Mouse (Mus musculus): ENCODE results near the gene Tex22.

The Tex22 gene

DNA sequence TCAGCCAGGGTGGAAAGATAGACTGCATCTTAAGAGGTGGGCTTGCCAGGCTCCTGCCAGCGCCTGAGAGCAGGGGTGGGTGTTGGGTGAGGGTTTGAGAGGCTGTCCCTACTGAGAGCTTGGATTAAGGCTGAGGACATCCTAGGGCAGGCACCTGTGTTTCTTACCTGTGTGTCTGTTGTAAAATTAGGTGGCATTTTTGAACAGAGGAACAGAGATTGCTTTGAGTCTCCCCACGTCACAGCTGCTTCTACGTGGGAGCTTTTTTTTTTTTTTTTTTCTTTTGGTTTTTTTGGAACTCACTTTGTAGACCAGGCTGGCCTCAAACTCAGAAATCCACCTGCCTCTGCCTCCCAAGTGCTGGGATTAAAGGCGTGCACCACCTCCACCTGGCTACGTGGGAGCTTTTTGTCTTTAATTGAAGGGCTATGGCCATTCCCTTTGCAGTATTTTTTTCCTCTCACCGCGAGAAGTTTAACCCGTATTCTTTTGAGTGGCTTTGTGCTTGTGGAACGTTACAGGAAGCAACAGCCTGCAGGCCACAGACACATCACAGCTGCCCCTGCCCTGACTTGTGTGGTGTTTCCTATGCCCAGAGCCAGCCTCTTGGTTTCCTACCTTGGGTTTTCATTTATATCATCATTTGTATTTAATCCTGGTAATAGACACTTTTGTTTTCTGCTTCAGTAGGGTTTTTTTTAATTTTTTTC is 27.1 kb downstream of the Tex22 start:
- DNase-seq (ENCODE audit: low spot score): no peak

DNA sequence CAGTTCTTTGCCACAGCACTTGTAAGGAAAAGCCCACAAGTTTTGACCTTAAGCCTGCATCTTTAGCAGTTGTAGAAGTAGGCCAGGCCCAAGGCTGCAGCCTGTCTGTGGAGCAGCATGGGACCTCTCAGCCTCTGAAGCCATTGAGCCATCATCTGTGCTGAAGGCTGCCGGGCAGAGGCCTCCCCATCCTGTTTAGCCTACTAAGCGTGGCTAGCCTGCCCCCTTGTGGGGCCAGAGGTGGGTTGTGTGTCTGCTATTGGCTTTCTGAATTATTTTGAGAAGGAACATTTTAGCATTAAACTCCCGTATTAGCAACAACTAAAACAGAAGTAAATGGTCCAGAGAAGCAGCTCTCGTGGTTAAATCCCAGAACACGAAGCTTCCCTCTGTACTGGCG is 28.2 kb downstream of the Tex22 start:
- DNase-seq (ENCODE audit: low spot score): peak; percentile 55

DNA sequence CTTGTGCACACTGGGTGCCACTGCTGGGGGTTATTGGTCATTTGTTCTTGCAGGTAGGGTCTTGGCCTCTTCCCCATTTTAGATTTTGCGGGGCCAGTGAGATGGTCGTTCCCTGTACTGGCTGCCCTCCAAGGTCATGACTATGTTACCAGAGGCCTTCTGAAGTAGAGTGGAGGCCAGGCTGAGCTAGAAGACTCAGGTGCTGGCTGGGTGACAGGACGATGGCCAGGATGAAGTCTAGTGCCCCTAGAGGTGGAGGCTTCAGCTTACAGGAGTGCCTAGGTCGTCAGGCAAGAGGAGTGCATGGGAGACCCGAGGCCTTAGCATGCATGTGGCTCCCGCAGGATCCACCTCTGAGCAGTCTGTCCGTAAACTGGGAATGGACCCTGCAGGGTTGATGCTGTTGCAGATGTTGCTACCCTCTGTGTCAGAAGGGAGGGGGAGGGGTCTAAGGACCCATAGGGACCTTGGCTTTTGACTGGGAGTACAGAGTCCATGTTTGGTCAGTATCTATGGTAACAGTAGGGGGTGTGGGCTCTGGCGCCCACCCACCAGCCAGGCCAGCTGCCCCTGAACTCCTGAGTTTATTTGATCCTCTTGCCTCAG is 29.6 kb downstream of the Tex22 start:
- DNase-seq (ENCODE audit: low spot score): no peak

DNA sequence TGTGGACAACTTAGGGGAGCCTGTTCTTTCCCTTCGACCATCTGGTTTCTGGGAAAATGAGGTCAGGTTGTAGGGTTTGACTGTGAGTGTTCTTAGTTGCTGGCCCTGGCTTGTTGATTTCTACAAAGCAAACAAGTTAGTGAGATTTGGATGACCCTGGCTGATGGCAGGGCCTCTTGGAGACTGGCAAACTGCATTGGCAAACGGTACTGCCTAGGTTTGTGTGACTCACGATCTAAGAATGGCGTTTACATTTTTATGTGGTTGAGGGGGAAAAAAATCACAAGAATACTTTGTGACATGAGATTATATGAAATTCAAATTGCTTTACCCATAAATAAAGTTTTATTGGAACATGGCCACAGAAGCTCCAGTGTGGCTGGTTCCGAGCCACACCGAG is 32.1 kb downstream of the Tex22 start:
- DNase-seq (ENCODE audit: low spot score): no peak

DNA sequence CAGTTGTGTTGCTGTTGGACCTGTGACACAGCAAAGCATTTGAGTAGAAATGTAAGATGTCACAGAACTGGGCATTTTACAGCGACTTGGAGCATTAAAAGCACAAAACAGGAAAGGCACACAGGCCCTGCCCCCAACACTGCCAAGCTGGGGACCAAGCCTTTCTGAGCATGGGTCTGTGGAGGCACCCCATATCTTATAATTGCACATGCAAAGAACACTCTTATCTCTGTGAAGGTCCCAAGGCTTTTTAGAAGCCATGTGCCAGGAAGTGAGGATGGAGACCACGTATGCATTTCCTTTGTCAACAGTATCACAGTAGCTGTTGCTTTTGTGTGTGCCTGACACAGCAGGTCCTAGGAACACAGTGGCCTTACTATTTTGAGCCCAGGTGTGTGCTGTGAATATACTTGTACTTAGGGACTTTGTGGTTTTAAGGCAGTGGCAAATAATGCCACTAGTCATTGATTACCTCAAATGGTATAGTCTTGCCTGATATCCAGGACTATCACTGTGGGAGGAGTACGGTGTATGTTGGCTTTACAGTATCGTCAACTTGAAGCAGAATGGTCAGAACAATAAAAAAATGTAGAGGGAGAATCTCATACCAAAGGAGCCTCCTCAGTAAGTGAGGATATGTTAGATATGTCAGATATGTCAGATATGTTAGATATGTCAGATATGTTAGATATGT is 33.3 kb downstream of the Tex22 start:
- peak; percentile 22 for DNase-seq (ENCODE audit: low spot score)

DNA sequence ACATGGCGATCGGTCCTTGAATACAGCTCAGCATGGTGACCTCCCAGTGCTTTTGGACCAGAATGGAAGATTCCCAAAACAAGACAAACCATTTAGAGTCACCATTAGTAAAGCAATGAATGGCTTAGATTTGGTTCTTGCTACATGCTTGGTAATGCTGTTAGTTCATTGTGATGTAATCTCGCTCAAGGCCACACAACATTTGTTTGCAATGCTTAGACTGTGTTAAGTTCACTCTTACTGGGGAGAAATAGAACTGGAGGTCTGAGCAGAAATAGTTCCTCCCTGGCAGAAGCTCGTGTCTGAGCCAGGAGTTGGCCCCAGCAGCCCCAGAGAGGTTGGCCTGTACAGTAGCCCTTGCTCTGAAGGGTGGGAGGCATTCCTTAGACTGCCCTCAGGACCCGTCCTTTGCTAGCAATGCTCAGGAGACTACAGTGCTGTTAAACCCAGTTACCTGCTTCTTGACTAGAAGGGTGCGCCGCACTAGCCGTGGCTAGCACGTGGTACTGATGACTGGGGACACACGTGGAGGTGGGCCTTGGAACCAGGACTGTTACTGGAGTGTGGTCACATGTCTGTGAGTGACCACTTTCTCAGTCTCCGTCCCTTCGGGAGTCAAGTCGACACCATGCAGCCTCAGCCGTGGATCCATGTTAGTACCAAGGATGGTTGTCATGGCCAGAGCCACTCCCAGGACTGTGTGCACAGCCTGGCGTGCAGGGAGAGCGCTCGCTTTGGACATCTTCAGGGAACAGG is 34.4 kb downstream of the Tex22 start:
- DNase-seq (ENCODE audit: low spot score): no peak

DNA sequence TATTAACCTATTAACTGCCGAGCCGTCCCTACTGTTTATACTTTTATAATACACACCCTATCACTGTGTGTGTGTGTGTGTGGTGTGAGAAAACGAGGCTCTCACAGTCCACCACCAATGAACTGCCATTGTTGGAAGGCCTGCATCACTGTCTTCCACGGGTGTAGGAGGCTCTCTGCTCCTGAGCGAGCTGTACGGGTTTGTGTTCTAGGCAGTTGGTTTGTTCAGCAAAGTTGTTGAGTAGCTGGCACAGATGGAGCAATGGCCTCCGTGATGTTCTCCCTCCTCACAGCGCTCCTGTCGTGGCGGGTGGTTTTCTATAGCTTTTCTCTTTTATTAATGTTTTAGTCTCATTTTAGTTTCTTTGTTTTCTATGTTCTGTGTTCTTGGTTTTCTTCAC is 35.5 kb downstream of the Tex22 start:
- no peak for DNase-seq (ENCODE audit: low spot score)

DNA sequence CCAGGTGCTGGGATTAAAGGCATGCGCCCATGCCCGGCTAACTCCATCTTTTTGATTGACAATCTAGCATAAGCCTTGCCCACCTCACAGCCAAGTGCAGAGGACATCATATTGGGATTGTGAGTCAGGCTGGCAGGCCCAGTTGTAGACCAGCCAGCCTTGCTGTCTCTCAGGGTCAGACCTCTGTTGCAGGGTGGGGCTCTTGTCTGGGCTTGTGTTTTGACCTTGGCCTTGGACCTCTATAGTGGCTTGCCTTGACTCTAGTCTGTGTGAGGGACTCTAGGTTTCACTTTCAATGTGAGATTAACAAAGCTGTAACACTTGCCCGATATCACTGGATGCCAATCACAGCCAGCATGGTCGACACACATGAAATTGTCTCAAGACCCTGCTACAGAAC is 39.8 kb downstream of the Tex22 start:
- DNase-seq (ENCODE audit: low spot score): no peak

DNA sequence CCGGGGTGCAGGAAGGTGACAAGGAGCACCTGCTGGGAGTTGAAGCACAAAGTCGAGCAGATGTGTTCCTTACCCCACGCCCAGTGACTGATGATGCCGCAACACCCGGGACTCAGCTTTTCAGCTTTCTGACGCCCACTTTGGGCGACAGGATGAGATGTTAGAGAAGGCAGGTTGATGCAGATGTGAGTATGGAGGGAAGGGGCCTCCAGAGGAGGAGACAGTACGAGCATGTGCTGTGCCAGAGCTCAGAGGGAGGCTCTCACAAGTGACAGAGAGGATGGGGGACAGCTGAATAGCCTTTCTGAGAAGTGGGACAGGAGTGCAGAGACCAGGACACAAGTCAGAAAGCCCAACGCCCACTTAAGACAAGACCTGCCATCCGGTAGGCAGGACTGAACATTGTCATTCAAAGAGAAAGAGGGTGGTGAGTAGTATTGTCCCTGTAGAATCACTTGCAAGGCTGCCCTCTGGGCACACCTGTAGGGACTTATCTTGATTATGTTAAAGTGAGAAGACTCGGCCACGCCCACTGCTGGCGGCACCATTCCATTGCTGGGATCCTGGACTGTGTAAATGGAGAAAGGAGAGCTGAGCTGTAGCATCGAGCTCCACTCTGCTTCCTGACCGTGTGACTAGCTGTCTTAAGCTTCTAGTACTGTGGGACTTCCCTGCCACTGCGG is 40.7 kb downstream of the Tex22 start:
- no peak for DNase-seq (ENCODE audit: low spot score)

DNA sequence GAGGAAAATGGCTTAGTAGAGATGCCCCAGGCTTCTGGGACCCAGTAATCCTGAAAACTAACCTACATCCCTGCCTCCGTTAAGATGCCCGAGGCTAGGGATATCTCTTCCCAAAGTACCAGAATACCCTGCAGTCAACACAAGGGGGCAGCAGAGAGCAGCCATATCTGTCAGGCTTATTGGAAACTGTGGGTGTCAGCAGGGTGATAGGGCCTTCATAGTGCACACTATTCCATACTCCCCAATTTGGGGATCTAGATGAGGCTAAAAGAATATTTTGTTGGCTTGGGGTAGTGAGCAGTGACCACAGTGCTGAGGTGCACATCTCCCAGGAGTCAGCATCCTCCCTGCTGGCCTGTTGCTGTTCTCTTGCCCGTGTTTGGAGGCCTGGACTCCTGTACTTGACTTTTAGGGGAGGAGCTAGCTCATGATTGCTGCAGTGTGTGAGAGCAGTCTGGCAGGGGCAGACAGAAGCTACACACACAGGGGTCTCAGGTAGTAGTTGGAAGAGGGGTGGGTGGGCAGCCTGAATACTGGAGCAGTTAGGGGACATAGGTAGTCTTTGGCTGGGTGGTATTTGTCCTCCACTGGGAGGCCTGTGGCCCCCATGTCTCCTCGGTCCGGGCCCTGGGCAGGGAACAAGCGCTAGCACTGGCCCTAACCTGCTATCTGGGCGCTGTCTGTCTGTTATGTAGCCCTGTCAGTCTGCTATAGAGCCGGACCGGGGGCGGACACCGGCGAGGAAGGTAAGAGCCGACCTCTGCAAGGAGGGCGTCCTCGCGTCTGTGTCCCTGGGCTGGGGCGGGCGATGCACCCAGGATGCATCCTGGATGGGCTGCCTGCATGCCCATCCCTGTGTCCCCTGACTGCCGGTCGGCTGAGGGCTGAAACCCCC is 45.5 kb downstream of the Tex22 start:
- DNase-seq (ENCODE audit: low spot score): peak; percentile 71

DNA sequence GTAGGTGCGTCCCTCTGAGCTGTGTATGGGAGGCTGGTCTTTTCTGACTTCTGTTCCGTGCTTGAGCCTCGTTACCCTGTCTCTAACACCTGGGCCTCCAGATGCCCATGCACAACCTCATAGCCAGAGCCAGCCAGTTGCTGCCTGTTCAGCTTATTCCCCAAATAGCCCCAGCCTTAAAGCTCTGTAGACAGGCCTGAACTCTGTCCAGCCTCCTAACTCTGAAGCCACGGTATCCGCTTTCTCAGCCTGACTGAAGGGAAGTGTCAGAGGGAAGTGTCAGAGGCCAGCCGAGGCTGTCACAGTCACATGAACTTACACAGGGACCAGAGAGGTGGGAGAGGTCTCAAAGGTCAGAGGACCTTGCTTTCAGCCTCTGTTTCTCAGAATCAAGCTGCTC is 50.4 kb downstream of the Tex22 start:
- no peak for DNase-seq (ENCODE audit: low spot score)

DNA sequence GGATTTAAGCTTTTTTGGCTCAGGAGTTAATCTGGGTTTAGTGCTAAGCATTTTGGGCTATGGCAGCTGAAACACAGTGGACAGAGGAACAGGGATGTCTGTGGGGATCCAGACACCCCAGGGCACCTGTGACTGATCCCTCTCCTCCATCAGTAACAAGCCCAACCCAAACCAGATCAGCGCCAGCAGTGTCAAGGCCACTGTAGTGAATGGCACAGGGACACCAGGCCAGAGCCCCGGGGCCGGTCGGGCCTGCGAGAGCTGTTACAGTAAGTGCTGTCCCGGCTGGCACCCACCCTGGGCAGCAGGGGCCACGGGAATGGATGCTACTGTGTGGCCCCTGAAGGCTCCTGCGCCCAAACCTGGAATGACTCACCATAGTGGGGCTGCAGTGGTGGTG is 56.4 kb downstream of the Tex22 start:
- DNase-seq (ENCODE audit: low spot score): no peak

DNA sequence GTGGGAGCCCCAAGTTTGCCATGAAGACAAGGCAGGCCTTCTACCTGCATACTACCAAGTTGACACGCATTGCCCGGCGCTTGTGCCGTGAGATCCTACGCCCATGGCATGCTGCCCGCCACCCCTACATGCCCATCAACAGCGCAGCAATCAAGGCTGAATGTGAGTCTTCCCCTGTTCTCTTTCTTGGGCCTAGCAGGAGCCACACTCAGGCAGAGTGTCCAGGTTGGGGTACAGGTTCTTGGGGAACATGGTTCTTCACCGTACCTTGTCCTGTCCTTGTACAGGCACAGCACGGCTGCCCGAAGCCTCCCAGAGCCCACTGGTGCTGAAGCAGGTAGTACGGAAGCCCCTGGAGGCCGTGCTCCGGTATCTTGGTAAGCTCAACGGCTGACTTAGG is 57.3 kb downstream of the Tex22 start:
- DNase-seq (ENCODE audit: low spot score): no peak

DNA sequence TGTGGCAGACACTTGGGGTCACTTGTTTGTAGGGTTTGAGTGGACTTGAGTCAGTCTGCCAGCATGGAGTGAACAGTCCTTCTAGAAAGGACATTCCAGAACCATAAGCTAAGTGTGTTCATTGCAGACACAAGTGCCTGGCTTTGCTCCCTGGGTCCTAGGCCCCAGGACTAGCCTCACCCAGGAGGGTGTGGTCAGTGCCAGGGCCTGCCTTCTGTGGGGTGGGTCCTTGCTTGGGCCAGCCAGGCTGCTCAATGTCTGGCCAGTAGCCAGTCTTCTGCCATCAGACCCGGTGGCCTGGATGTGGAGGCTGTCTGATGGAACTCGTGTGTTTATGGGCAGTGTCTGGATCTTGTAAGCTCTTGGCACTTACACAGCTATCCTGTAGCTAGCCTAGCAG is 58.3 kb downstream of the Tex22 start:
- DNase-seq (ENCODE audit: low spot score): no peak

DNA sequence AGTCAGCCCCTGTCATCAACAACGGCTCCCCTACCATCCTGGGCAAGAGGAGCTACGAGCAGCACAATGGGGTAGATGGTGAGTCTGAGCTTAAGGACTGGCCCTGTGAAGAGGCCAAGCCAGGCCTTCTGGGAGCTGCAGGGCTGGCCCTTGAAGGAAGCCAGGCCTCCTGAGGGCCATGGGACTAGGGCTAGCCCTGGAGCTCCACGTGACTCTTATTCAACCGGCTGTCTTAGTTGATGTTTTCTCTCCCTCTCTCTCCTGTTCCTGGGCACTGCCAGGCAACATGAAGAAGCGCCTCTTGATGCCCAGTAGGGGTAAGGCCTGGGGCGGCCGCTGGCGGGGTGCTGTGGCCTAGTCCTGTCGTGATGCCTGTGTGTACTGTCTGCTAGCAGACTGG is 59.0 kb downstream of the Tex22 start:
- no peak for DNase-seq (ENCODE audit: low spot score)

DNA sequence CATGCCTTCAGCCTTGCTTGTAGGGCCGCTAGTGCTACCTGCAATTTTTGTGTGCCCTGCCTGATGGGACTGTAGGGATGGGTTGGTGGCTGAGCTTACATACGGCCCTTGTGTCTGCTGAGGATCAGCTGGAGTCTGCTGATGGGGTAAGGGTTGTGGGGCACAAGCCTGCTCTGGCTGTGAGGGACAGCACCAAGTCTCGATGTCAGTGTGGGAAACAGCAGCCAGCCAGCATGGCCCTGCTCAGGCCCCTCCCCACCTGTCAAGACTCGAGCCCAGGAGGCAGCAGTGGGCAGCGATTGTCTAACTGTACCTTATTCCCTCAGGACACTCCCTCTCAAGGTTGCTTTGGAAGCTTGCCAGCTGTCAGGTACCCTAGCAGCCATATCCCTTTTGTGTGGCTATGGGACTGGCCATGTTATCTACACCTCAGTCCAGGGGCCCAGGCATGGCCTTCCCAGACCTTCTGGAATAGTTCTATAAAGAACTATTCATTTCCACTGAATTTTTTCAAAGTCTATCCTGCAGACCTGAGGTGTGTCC is 59.6 kb downstream of the Tex22 start:
- no peak for DNase-seq (ENCODE audit: low spot score)

DNA sequence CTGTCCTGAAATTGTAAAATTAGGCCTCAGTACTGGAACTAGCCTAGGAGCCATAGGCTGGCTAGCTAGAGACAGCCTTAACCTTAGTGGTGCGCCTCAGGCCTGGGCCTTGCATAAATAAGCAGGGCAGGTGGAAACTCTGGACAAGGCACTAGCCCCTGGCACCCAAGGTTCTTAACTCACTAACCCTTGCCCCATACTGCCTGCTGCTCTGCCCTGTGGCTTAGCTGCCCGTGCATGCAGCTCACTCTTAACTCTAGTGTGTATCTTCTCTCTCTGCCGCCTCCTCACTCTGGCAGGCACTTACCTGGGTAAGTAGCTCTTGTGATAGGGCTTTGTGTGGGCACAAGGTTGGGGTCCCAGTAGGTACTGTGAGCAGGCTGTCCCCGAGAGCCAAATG is 60.2 kb downstream of the Tex22 start:
- no peak for DNase-seq (ENCODE audit: low spot score)

DNA sequence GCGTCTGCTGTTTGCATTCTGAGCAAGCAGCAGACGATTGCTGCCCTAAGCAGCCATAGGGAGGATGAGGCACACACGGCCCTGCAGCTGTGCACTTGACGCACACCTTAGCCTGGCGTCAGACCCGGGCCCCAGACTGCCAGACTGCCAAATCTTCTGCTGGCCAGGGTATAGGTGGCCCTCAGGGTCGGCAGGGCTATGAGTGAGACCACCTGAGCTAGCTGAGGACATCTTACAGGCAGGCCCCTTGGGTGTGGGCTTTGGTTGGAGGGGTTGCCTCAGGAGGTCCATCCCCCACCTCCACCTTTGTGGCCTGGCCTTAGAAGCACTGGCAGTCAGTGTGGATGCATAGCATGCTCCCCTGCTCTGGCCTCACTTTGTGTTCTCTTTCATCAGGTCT is 61.1 kb downstream of the Tex22 start:
- DNase-seq (ENCODE audit: low spot score): no peak

DNA sequence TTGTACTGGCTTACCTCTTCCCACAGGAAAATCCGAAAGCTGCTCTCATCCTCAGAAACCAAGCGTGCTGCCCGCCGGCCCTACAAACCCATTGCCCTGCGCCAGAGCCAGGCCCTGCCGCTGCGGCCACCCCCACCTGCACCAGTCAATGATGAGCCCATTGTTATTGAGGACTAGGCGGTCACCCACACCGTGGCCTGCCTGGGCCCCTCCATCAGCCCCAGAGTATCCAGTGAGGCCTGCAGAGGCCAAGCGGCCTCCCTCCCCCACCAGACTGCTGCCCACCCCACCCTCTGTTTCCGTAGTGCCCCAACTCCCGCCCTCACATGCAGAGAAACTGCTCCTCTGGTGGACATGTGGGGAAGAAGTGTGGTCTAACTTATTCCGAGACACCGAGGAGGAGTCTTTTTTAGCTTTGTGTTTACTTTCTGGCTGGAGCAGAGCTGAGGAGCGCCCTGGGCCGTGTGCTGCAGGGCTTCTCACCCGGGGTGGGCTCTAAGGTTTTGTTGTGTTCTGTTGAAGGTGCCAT is 62.3 kb downstream of the Tex22 start:
- DNase-seq (ENCODE audit: low spot score): no peak
